Mouse (Mus musculus) embryo, embryonic 11.5 days (tissue): Measurements from ENCODE around the gene Wnt7a.

Experiments
- DNase-seq: peaks from one replicate; pipeline ENCODE4 v3.0.0-alpha.2; 2012; ENCODE audit warnings: low read depth, low spot score

Wnt7a gene

GRCm38 (mm10) chr6:91410961-91411368 lies at the start of gene Wnt7a:
Gene Wnt7a, minus strand, starts transcription at chr6:91411363.
- no peak for DNase-seq

- DNase-seq: no peak
These were observed 48.3 kb upstream of the Wnt7a start for GRCm38 (mm10) chr6:91459471-91459870.

GRCm38 (mm10) chr6:91454546-91454945 lies 43.4 kb upstream of the Wnt7a start:
- no peak for DNase-seq

- DNase-seq: no peak
These were observed 40.9 kb upstream of the Wnt7a start for GRCm38 (mm10) chr6:91452056-91452455.

- no peak for DNase-seq
These were observed 38.5 kb upstream of the Wnt7a start for GRCm38 (mm10) chr6:91449472-91450225.

- DNase-seq: no peak
These were observed 34.2 kb upstream of the Wnt7a start for GRCm38 (mm10) chr6:91445316-91445715.

GRCm38 (mm10) chr6:91441145-91441662 lies 30.0 kb upstream of the Wnt7a start:
- DNase-seq: no peak

GRCm38 (mm10) chr6:91440474-91441144 lies 29.4 kb upstream of the Wnt7a start:
- peak; percentile 91 for DNase-seq

- DNase-seq: no peak
These were observed 13.0 kb upstream of the Wnt7a start for GRCm38 (mm10) chr6:91424151-91424550.

GRCm38 (mm10) chr6:91421629-91422028 lies 10.5 kb upstream of the Wnt7a start:
- DNase-seq: no peak

- no peak for DNase-seq
These were observed 6.2 kb upstream of the Wnt7a start for GRCm38 (mm10) chr6:91417291-91417845.

GRCm38 (mm10) chr6:91416146-91416545 lies 5.0 kb upstream of the Wnt7a start:
- DNase-seq: no peak

GRCm38 (mm10) chr6:91414890-91415289 lies 3.7 kb upstream of the Wnt7a start:
- peak; percentile 40 for DNase-seq

- peak; percentile 45 for DNase-seq
These were observed 312 bp upstream of the Wnt7a start for GRCm38 (mm10) chr6:91411369-91411981.

- no peak for DNase-seq
These were observed 889 bp downstream of the Wnt7a start for GRCm38 (mm10) chr6:91410168-91410780.

- no peak for DNase-seq
These were observed 1.6 kb downstream of the Wnt7a start for GRCm38 (mm10) chr6:91409448-91410167.

GRCm38 (mm10) chr6:91408616-91409015 lies 2.5 kb downstream of the Wnt7a start:
- DNase-seq: no peak

GRCm38 (mm10) chr6:91401591-91401990 lies 9.6 kb downstream of the Wnt7a start:
- no peak for DNase-seq

- DNase-seq: no peak
These were observed 10.6 kb downstream of the Wnt7a start for GRCm38 (mm10) chr6:91400514-91400913.

- no peak for DNase-seq
These were observed 18.5 kb downstream of the Wnt7a start for GRCm38 (mm10) chr6:91392475-91393174.
